8 mouse cellular contexts compared by ENCODE assay signal in the genomic region with DNA sequence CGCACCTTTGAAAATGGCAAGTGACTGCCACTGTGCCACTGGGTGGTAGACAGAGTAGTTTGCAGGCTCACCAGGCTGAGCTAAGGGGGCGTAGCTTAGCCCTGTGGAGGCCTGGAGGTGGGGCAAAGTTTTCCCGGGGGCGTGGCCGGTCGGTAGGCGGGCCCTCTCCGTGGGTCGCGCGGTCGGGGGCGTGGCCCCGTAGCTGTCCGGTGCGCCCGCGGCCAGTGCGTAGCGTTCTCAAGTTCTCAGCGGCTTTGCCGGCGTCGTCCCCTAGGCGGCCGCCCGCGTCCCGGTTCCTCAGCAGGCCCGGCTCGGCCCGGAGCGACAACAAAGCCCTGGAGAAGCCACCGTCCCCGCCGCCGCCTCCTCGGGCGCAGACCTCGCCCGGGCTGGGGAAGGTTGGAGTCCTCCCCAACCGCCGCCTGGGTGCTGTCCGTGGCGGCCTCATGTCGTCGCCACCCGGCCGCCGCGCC. TPM values are rescaled to one million over a fixed set of nuclear protein-coding genes. Genes with fewer than 3 reads are reported as not detected.
A peak's percentile ranks its signal among the peaks of the same experiment; 100 is the strongest.
DNase-seq lines count a peak whose midpoint lies in the region; ATAC-seq lines count a peak whose summit lies in the region.

Gene Txnrd3, plus strand, starts transcription at position 191 of the 473 bp plus-strand sequence.

- peak within 1 kb of the TSS; percentile 86 for H3K4me2 ChIP-seq in hindbrain, embryonic 15.5 days

- peak within 1 kb of the TSS; percentile 71 for H3K9ac ChIP-seq in hindbrain, embryonic 15.5 days

- H3K36me3 ChIP-seq in hindbrain, embryonic 15.5 days: no peaks in the 10 kb centered on the region

- H3K27ac ChIP-seq in hindbrain, embryonic 15.5 days (replicated peaks): peak within 1 kb of the TSS; percentile 84

- under 1% methylated on average over 50 of the region's 51 CpGs for WGBS in hindbrain, embryonic 15.5 days

- no peaks in the 10 kb centered on the region for H3K9me3 ChIP-seq in hindbrain, embryonic 15.5 days

- peaks cover 7% of the 10 kb centered on the region; the same call in 1 of the 2 replicates for H3K4me1 ChIP-seq in hindbrain, embryonic 15.5 days (replicated peaks)

- no peaks in the 10 kb centered on the region for H3K27me3 ChIP-seq in hindbrain, embryonic 15.5 days

- DNase-seq in R1 (ENCODE audit: low read depth, low spot score): peak; percentile 85
- DNase-seq in cerebellum, postnatal 25 days: peak; percentile 77 to 86
- DNase-seq in frontal cortex, postnatal 36 days (ENCODE audit: low spot score in 2 of 2): peak; percentile 82 to 84
- peak; percentile 74 for DNase-seq in left cerebral cortex, adult 11 months (ENCODE audit: low spot score)
- peak; percentile 95 for DNase-seq in lung, postnatal 4 days
- DNase-seq in retina, postnatal 7 days (ENCODE audit: low read depth, low spot score): peak; percentile 82
- DNase-seq in urinary bladder, adult 2 months (ENCODE audit: low spot score): peak; percentile 86

- ATAC-seq in hindbrain, embryonic 15.5 days (ENCODE audit: low FRiP score, low read depth): peak; percentile 90

- H3K4me3 ChIP-seq in hindbrain, embryonic 15.5 days: peak within 1 kb of the TSS; percentile 81

RNA-seq across cellular contexts. Expression of gene Txnrd3, which starts in this region (rescaled TPM):
- polyA plus RNA-seq in hindbrain, embryonic 15.5 days (2015; fragmentation: Nextera tagmentation; extraction: Ambion mirVana): 14.9 and 16.5 TPM in 2 replicates
- polyA plus RNA-seq in urinary bladder, adult 2 months (2012; rRNA removed): 7.3 and 8.1 TPM in 2 replicates

Comparison
In these comparisons a context has a peak if more than half of its experiments do, and no peak if none do; other contexts are left out.
1. Peak in every context shown above with its lines: DNase-seq, ATAC-seq, H3K4me3 ChIP-seq and H3K27ac ChIP-seq.